Mouse (Mus musculus) A20 (cell line): ENCODE results near the gene Ccdc177.
A peak's percentile ranks its signal among the peaks of the same experiment; 100 is the strongest.

Source experiments
- DNase-seq: peaks from one replicate; pipeline ENCODE4 v3.0.0-alpha.2; 2011; ENCODE audit warnings: low read depth, low spot score

Gene Ccdc177

GRCm38 (mm10) chr12:80785005-80785404, 24.5 kb upstream of the Ccdc177 start:
- no peak for DNase-seq

- DNase-seq, result no peak
Measured at GRCm38 (mm10) chr12:80783889-80784288, 23.4 kb upstream of the Ccdc177 start.

- DNase-seq, result no peak
Measured at GRCm38 (mm10) chr12:80782892-80783291, 22.4 kb upstream of the Ccdc177 start.

GRCm38 (mm10) chr12:80782190-80782589, 21.7 kb upstream of the Ccdc177 start:
- no peak for DNase-seq

- DNase-seq, result no peak
Measured at GRCm38 (mm10) chr12:80779760-80780159, 19.3 kb upstream of the Ccdc177 start.

- no peak for DNase-seq
Measured at GRCm38 (mm10) chr12:80778188-80778936, 17.9 kb upstream of the Ccdc177 start.

GRCm38 (mm10) chr12:80776046-80776634, 15.7 kb upstream of the Ccdc177 start:
- no peak for DNase-seq

GRCm38 (mm10) chr12:80774786-80775185, 14.3 kb upstream of the Ccdc177 start:
- no peak for DNase-seq

- DNase-seq, result peak; percentile 72
Measured at GRCm38 (mm10) chr12:80769697-80770096, 9.2 kb upstream of the Ccdc177 start.

- DNase-seq, result no peak
Measured at GRCm38 (mm10) chr12:80764116-80764515, 3.6 kb upstream of the Ccdc177 start.

- no peak for DNase-seq
Measured at GRCm38 (mm10) chr12:80762982-80763381, 2.5 kb upstream of the Ccdc177 start.

- no peak for DNase-seq
Measured at GRCm38 (mm10) chr12:80759713-80760395, 633 bp downstream of the Ccdc177 start.

GRCm38 (mm10) chr12:80759387-80759712, 1.1 kb downstream of the Ccdc177 start:
- DNase-seq, result no peak

GRCm38 (mm10) chr12:80758559-80759386, 1.7 kb downstream of the Ccdc177 start:
- DNase-seq, result no peak

GRCm38 (mm10) chr12:80757751-80758558, 2.5 kb downstream of the Ccdc177 start:
- DNase-seq, result no peak

GRCm38 (mm10) chr12:80751556-80751955, 8.9 kb downstream of the Ccdc177 start:
- no peak for DNase-seq

- DNase-seq, result no peak
Measured at GRCm38 (mm10) chr12:80746031-80746813, 14.3 kb downstream of the Ccdc177 start.

GRCm38 (mm10) chr12:80744614-80745013, 15.9 kb downstream of the Ccdc177 start:
- DNase-seq, result no peak

- DNase-seq, result peak; percentile 44
Measured at GRCm38 (mm10) chr12:80739482-80739881, 21.0 kb downstream of the Ccdc177 start.

- DNase-seq, result no peak
Measured at GRCm38 (mm10) chr12:80737283-80737600, 23.2 kb downstream of the Ccdc177 start.
